Mouse (Mus musculus): Measurements from ENCODE around the gene Per1. TPM values are rescaled to one million over a fixed set of nuclear protein-coding genes. Genes with fewer than 3 reads are reported as not detected.

Gene Per1
- total and polyA plus RNA-seq, 3 experiments = 8.9 to 55.5 (median 40.6) TPM

DNA sequence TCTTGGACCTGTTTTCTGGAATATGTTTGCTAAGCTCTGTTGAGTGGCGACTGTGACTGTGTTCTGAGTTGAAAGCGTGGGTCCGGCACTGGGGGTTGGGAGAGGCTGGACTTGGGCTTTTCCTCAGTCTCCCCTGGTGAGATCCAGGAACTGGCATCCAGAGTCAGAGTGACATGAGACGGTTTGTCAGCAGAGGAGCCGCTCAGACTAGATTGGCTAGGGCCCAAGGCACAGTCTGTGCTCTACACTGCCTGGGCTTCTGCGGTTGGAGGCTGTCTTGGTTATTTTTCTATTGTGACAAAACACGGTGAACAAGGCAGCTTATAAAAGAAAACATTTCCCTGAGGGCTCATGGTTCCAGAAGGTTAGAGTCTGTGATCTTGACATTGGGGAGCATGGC, 52.5 kb downstream of the Per1 start:
- ATAC-seq (ENCODE audit: extremely low read depth, insufficient number of reproducible peaks, low FRiP score, poor library complexity, severe bottlenecking) (no peak), DNase-seq (ENCODE audit: low spot score) (no peak)
- peaks cover 2% of the 10 kb centered on the region; the same call in 1 of the 2 replicates for H3K4me1 ChIP-seq (ENCODE audit: insufficient read depth, low read depth, low read length)
- no peak overlapping the region for H3K4me3 ChIP-seq (ENCODE audit: low read depth, low read length)
- no peaks in the 10 kb centered on the region for H3K36me3 ChIP-seq (replicated peaks)
- H3K27me3 ChIP-seq (ENCODE audit: insufficient read depth, low read length) = peaks cover 41% of the 10 kb centered on the region
- TF ChIP-seq POLR2AphosphoS5 (IDR thresholded peaks at IDR 0.05; ENCODE audit: insufficient replicate concordance, low read depth, low read length) = no peak
- no peak for TF ChIP-seq TAL1 (conservative IDR thresholded peaks at IDR 0.05; ENCODE audit: low read depth, low read length)
- no peak for TF ChIP-seq GATA2 (IDR thresholded peaks at IDR 0.05; ENCODE audit: borderline replicate concordance, low read depth, low read length)
- TF ChIP-seq CTCF (IDR thresholded peaks at IDR 0.05; ENCODE audit: low read depth, low read length) = no peak
- TF ChIP-seq GATA1 (IDR thresholded peaks at IDR 0.05; ENCODE audit: borderline replicate concordance, low read length) = no peak
- no peaks in the 10 kb centered on the region for H3K9me3 ChIP-seq (replicated peaks)

DNA sequence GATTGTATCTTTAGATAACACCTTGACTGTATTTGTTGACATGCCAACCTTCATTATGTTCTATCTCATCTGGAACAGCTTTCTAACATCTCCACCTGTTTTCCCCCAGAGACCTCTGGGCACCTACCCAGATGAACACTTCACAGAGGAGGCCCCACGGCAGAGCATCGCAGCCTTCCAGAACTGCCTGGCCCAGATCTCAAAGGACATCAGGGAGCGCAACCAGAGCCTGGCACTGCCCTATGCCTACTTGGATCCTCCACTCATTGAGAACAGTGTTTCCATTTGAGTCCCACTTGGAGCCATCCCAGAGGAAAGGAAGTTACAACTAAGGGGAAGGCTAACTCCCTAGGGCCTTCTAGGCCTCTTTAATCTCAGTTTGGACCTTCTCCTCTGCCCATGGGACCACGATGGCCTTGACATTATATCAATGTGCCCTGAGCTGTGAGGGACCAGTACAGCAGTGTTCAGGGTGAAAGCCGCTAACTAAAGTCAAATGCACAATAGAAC, 53.5 kb downstream of the Per1 start:
- TF ChIP-seq POLR2AphosphoS5 (IDR thresholded peaks at IDR 0.05; ENCODE audit: insufficient replicate concordance, low read depth, low read length) (no peak), GATA1 (IDR thresholded peaks at IDR 0.05; ENCODE audit: borderline replicate concordance, low read length) (no peak), CTCF (IDR thresholded peaks at IDR 0.05; ENCODE audit: low read depth, low read length) (no peak), TAL1 (conservative IDR thresholded peaks at IDR 0.05; ENCODE audit: low read depth, low read length) (no peak), GATA2 (IDR thresholded peaks at IDR 0.05; ENCODE audit: borderline replicate concordance, low read depth, low read length) (no peak)
- no peaks in the 10 kb centered on the region for H3K9me3 ChIP-seq (replicated peaks)

DNA sequence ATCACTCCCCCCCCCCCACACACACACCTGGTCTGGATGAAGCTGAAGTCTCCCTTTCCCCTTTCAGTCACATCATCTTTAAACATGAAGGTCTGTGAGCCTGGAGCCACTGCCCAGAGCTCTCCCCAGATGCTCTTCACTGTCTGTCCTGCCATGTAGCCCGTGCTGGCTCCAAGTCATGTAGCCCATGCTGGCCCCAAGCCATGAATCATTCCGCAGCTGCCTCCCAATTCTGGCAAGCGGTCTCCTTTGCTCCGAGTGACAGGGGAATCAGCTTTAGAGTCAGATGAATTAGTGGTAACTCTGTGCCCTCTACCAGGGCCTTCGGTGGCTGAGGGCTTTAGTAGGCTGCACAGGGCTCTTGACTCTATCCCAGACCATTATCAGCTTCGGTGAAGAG, 54.7 kb downstream of the Per1 start:
- Histone ChIP-seq H3K9me3 (replicated peaks) (no peaks in the 10 kb centered on the region), H3K4me3 (ENCODE audit: low read depth, low read length) (no peak overlapping the region), H3K36me3 (replicated peaks) (no peaks in the 10 kb centered on the region), H3K27me3 (ENCODE audit: insufficient read depth, low read length) (peaks cover 50% of the 10 kb centered on the region), H3K4me1 (ENCODE audit: insufficient read depth, low read depth, low read length) (peaks cover 2% of the 10 kb centered on the region; the same call in 1 of the 2 replicates)
- TF ChIP-seq TAL1 (conservative IDR thresholded peaks at IDR 0.05; ENCODE audit: low read depth, low read length) (no peak), CTCF (IDR thresholded peaks at IDR 0.05; ENCODE audit: low read depth, low read length) (no peak), GATA2 (IDR thresholded peaks at IDR 0.05; ENCODE audit: borderline replicate concordance, low read depth, low read length) (no peak), GATA1 (IDR thresholded peaks at IDR 0.05; ENCODE audit: borderline replicate concordance, low read length) (no peak), POLR2AphosphoS5 (IDR thresholded peaks at IDR 0.05; ENCODE audit: insufficient replicate concordance, low read depth, low read length) (no peak)
- no peak for ATAC-seq (ENCODE audit: extremely low read depth, insufficient number of reproducible peaks, low FRiP score, poor library complexity, severe bottlenecking)
- no peak for DNase-seq (ENCODE audit: low spot score)

More for the DNA sequence above, 53.5 kb downstream of the Per1 start:
- peaks cover 41% of the 10 kb centered on the region for H3K27me3 ChIP-seq (ENCODE audit: insufficient read depth, low read length)
- peaks cover 2% of the 10 kb centered on the region; the same call in 1 of the 2 replicates for H3K4me1 ChIP-seq (ENCODE audit: insufficient read depth, low read depth, low read length)
- DNase-seq (ENCODE audit: low spot score) = no peak
- ATAC-seq (ENCODE audit: extremely low read depth, insufficient number of reproducible peaks, low FRiP score, poor library complexity, severe bottlenecking) = no peak
- H3K36me3 ChIP-seq (replicated peaks) = no peaks in the 10 kb centered on the region
- H3K4me3 ChIP-seq (ENCODE audit: low read depth, low read length) = no peak overlapping the region

DNA sequence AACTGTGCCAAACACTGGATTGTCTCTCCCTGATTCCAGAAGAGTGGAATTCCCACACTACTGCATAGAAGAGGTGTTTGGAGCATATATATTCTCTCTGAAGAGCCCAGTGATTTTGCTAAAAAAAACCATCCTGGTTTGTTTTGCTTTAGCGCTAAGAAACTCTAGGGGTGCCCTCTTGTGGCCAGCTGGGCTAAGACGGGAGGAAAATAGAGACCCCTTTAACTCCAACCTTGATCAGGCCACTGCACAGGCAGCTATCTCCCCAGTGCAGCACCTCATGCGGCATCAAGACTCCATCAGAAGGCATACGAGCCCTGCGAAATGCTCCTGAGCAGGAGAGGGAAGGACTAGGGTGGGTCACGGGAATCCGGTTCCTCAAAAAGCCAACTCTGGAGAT, 55.4 kb downstream of the Per1 start:
- H3K9me3 ChIP-seq (replicated peaks) = no peaks in the 10 kb centered on the region
- H3K4me1 ChIP-seq (ENCODE audit: insufficient read depth, low read depth, low read length) = peaks cover 2% of the 10 kb centered on the region; the same call in 1 of the 2 replicates
- H3K4me3 ChIP-seq (ENCODE audit: low read depth, low read length) = no peak overlapping the region
- TF ChIP-seq TAL1 (conservative IDR thresholded peaks at IDR 0.05; ENCODE audit: low read depth, low read length) = no peak
- no peak for TF ChIP-seq POLR2AphosphoS5 (IDR thresholded peaks at IDR 0.05; ENCODE audit: insufficient replicate concordance, low read depth, low read length)
- TF ChIP-seq GATA2 (IDR thresholded peaks at IDR 0.05; ENCODE audit: borderline replicate concordance, low read depth, low read length) = no peak
- no peak for TF ChIP-seq CTCF (IDR thresholded peaks at IDR 0.05; ENCODE audit: low read depth, low read length)
- no peak for TF ChIP-seq GATA1 (IDR thresholded peaks at IDR 0.05; ENCODE audit: borderline replicate concordance, low read length)
- H3K36me3 ChIP-seq (replicated peaks) = no peaks in the 10 kb centered on the region
- DNase-seq (ENCODE audit: low spot score) = no peak
- ATAC-seq (ENCODE audit: extremely low read depth, insufficient number of reproducible peaks, low FRiP score, poor library complexity, severe bottlenecking) = no peak
- peaks cover 48% of the 10 kb centered on the region for H3K27me3 ChIP-seq (ENCODE audit: insufficient read depth, low read length)

DNA sequence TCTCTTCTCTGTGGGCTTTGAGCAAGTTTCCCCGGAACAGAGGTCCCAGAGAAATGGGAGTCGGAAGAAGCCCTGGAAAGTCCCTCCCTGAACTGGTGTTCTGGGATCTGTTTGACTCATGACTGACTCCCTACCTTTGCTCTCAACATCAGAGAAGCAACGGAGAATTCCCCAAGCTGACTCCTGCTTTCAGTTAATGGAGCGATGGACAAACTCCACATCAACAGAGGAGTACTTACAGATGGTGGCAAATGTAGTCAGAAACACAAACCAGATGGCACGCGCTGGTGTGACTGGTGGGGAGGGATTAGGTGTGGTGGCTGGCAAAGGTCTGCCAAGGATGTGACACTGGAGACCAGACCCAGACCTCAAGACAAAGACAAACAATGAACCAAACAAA, 56.0 kb downstream of the Per1 start:
- peaks cover 48% of the 10 kb centered on the region for H3K27me3 ChIP-seq (ENCODE audit: insufficient read depth, low read length)
- H3K4me1 ChIP-seq (ENCODE audit: insufficient read depth, low read depth, low read length) = peaks cover 2% of the 10 kb centered on the region; the same call in 1 of the 2 replicates
- no peaks in the 10 kb centered on the region for H3K36me3 ChIP-seq (replicated peaks)
- no peak for TF ChIP-seq GATA2 (IDR thresholded peaks at IDR 0.05; ENCODE audit: borderline replicate concordance, low read depth, low read length)
- TF ChIP-seq TAL1 (conservative IDR thresholded peaks at IDR 0.05; ENCODE audit: low read depth, low read length) = no peak
- no peak overlapping the region for H3K4me3 ChIP-seq (ENCODE audit: low read depth, low read length)
- ATAC-seq (ENCODE audit: extremely low read depth, insufficient number of reproducible peaks, low FRiP score, poor library complexity, severe bottlenecking) (no peak), DNase-seq (ENCODE audit: low spot score) (no peak)
- no peaks in the 10 kb centered on the region for H3K9me3 ChIP-seq (replicated peaks)

DNA sequence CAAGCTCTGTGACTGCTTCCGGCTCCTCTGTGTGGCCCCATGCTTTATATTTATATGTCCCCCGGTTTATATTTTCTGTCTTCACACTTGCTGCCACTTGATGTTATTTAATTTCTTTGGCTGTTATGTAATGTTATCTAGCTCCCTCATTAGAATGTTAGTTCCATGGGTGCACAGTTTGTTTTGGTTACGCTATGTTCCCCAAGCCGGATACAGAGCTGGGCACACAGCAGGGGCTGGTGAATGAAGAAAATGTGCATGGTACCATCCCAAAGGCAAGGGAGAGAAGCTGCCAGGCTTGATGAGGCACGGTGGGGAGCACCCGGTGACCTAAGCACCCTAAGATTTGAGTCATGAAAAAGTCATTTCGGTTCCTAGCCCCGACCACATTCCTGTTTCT, 58.8 kb downstream of the Per1 start:
- TF ChIP-seq POLR2AphosphoS5 (IDR thresholded peaks at IDR 0.05; ENCODE audit: insufficient replicate concordance, low read depth, low read length) (no peak), TAL1 (conservative IDR thresholded peaks at IDR 0.05; ENCODE audit: low read depth, low read length) (no peak), CTCF (IDR thresholded peaks at IDR 0.05; ENCODE audit: low read depth, low read length) (no peak), GATA2 (IDR thresholded peaks at IDR 0.05; ENCODE audit: borderline replicate concordance, low read depth, low read length) (no peak), GATA1 (IDR thresholded peaks at IDR 0.05; ENCODE audit: borderline replicate concordance, low read length) (no peak)
- H3K4me3 ChIP-seq (ENCODE audit: low read depth, low read length) = no peak overlapping the region
- H3K9me3 ChIP-seq (replicated peaks) = no peaks in the 10 kb centered on the region
- H3K4me1 ChIP-seq (ENCODE audit: insufficient read depth, low read depth, low read length) = peaks cover 2% of the 10 kb centered on the region; the same call in 1 of the 2 replicates
- DNase-seq (ENCODE audit: low spot score) = no peak
- no peaks in the 10 kb centered on the region for H3K36me3 ChIP-seq (replicated peaks)
- no peak for ATAC-seq (ENCODE audit: extremely low read depth, insufficient number of reproducible peaks, low FRiP score, poor library complexity, severe bottlenecking)
- peaks cover 49% of the 10 kb centered on the region for H3K27me3 ChIP-seq (ENCODE audit: insufficient read depth, low read length)
